In the genomic region with DNA sequence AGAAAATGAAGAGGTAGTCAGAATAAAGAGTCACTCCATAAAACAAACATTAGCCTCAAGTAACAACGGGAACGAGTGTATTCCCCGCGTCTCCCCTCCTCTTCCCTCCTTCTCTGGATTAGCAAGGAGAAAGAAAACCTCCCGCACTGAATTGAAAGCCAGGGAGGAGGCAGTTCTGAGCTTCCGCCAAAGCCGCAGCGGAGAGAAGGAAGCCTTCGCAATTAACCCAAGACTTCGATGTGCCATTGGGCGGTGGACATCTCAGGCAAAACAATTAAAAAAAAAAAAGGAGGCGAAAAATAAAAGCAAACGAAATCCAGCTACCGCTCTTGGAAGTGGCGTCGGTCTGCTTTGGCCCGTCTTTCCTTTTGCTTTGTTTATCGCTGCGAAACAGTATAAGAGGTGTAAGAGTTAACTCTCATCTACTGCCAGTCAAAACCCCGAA, we compare ENCODE assay signal across 7 mouse cellular contexts. TPM values are rescaled to one million over a fixed set of nuclear protein-coding genes. Genes with fewer than 3 reads are reported as not detected.
A peak's percentile ranks its signal among the peaks of the same experiment; 100 is the strongest.
DNase-seq lines count a peak whose midpoint lies in the region; ATAC-seq lines count a peak whose summit lies in the region.

No protein-coding gene starts in this region.

- H3K4me3 ChIP-seq in embryonic facial prominence, embryonic 12.5 days, result 0 out of 2 replicates have a peak overlapping the region, but pooled peaks have one; percentile 32
- H3K4me3 ChIP-seq in hindbrain, embryonic 16.5 days (ENCODE audit: low read length), result peak overlapping the region; percentile 30
- H3K4me3 ChIP-seq in liver, embryonic 16.5 days (ENCODE audit: low read depth, low read length), result peak overlapping the region; percentile 68
- H3K4me3 ChIP-seq in neural tube, embryonic 15.5 days (replicated peaks), result peak overlapping the region; percentile 29

- H3K27me3 ChIP-seq in embryonic facial prominence, embryonic 12.5 days, result peaks cover 93% of the 10 kb centered on the region
- H3K27me3 ChIP-seq in hindbrain, embryonic 16.5 days (replicated peaks; ENCODE audit: control insufficient read depth, insufficient read depth, low read length), result peaks cover 54% of the 10 kb centered on the region
- H3K27me3 ChIP-seq in liver, embryonic 16.5 days (ENCODE audit: control insufficient read depth, insufficient read depth, low read depth, low read length), result peaks cover 4% of the 10 kb centered on the region
- H3K27me3 ChIP-seq in neural tube, embryonic 15.5 days (replicated peaks), result peaks cover 87% of the 10 kb centered on the region

- peaks cover 9% of the 10 kb centered on the region; the same call in 1 of the 2 replicates for H3K4me1 ChIP-seq in embryonic facial prominence, embryonic 12.5 days
- H3K4me1 ChIP-seq in hindbrain, embryonic 16.5 days (ENCODE audit: control insufficient read depth, insufficient read depth, low read depth, low read length), result peaks cover 12% of the 10 kb centered on the region; the same call in 1 of the 2 replicates
- peaks cover 35% of the 10 kb centered on the region for H3K4me1 ChIP-seq in liver, embryonic 16.5 days (ENCODE audit: control insufficient read depth, low read depth, low read length)
- H3K4me1 ChIP-seq in neural tube, embryonic 15.5 days, result peaks cover 19% of the 10 kb centered on the region

- DNase-seq in R1 (ENCODE audit: low read depth, low spot score), result peak; percentile 30
- no peak for DNase-seq in gastrocnemius, postnatal 25 days
- no peak for DNase-seq in right cerebral cortex, postnatal 36 days (ENCODE audit: low spot score in 2 of 2)

- no peaks in the 10 kb centered on the region for H3K9me3 ChIP-seq in embryonic facial prominence, embryonic 12.5 days
- H3K9me3 ChIP-seq in hindbrain, embryonic 16.5 days (ENCODE audit: control insufficient read depth, low read length), result no peaks in the 10 kb centered on the region
- no peaks in the 10 kb centered on the region for H3K9me3 ChIP-seq in liver, embryonic 16.5 days (replicated peaks; ENCODE audit: control insufficient read depth, low read length)
- H3K9me3 ChIP-seq in neural tube, embryonic 15.5 days (replicated peaks), result no peaks in the 10 kb centered on the region

- no peak for ATAC-seq in embryonic facial prominence, embryonic 12.5 days (ENCODE audit: insufficient number of reproducible peaks, insufficient read depth, low FRiP score, low TSS enrichment)
- ATAC-seq in hindbrain, embryonic 16.5 days, result no peak
- ATAC-seq in liver, embryonic 16.5 days (ENCODE audit: low read depth), result no peak
- no peak for ATAC-seq in neural tube, embryonic 15.5 days (ENCODE audit: low FRiP score)

- H3K27ac ChIP-seq in embryonic facial prominence, embryonic 12.5 days, result no peak overlapping the region
- no peak overlapping the region; the same call in 1 of the 2 replicates for H3K27ac ChIP-seq in hindbrain, embryonic 16.5 days (ENCODE audit: low read depth, low read length)
- peak overlapping the region; percentile 98 for H3K27ac ChIP-seq in liver, embryonic 16.5 days (ENCODE audit: low read length)
- no peak overlapping the region for H3K27ac ChIP-seq in neural tube, embryonic 15.5 days (replicated peaks)

- under 1% methylated on average over 20 of the region's 20 CpGs for WGBS in embryonic facial prominence, embryonic 12.5 days
- WGBS in hindbrain, embryonic 16.5 days, result 1% methylated on average over 20 of the region's 20 CpGs
- WGBS in liver, embryonic 16.5 days (ENCODE audit: insufficient replicate concordance), result under 1% methylated on average over 20 of the region's 20 CpGs
- under 1% methylated on average over 20 of the region's 20 CpGs for whole genome bisulfite sequencing in neural tube, embryonic 15.5 days

- H3K36me3 ChIP-seq in embryonic facial prominence, embryonic 12.5 days, result no peaks in the 10 kb centered on the region
- no peaks in the 10 kb centered on the region for H3K36me3 ChIP-seq in hindbrain, embryonic 16.5 days (ENCODE audit: control insufficient read depth, insufficient read depth, low read length)
- H3K36me3 ChIP-seq in liver, embryonic 16.5 days (ENCODE audit: control insufficient read depth, insufficient read depth), result peaks cover 8% of the 10 kb centered on the region
- no peaks in the 10 kb centered on the region for H3K36me3 ChIP-seq in neural tube, embryonic 15.5 days

- no peak overlapping the region for H3K9ac ChIP-seq in embryonic facial prominence, embryonic 12.5 days
- no peak overlapping the region for H3K9ac ChIP-seq in hindbrain, embryonic 16.5 days (ENCODE audit: low read depth, low read length)
- peak overlapping the region; percentile 85 for H3K9ac ChIP-seq in liver, embryonic 16.5 days (ENCODE audit: low read depth, low read length)
- no peak overlapping the region for H3K9ac ChIP-seq in neural tube, embryonic 15.5 days (replicated peaks)

- H3K4me2 ChIP-seq in embryonic facial prominence, embryonic 12.5 days (replicated peaks), result no peak overlapping the region
- H3K4me2 ChIP-seq in hindbrain, embryonic 16.5 days (ENCODE audit: low read length), result no peak overlapping the region; the same call in 1 of the 2 replicates
- H3K4me2 ChIP-seq in liver, embryonic 16.5 days (ENCODE audit: low read depth, low read length), result peak overlapping the region; percentile 76
- no peak overlapping the region for H3K4me2 ChIP-seq in neural tube, embryonic 15.5 days

RNA-seq across cellular contexts. Expression of gene Tal1, which starts 2.1 kb away (rescaled TPM):
- polyA plus RNA-seq in embryonic facial prominence, embryonic 12.5 days (2016; fragmentation: Nextera tagmentation; extraction: Ambion mirVana), result 2.3 and 2.5 TPM in 2 replicates
- 1.2 and 2.0 TPM in 2 replicates for polyA plus RNA-seq in hindbrain, embryonic 16.5 days (2015; fragmentation: Nextera tagmentation; extraction: Ambion mirVana)
- polyA plus RNA-seq in liver, embryonic 16.5 days (2015; fragmentation: Nextera tagmentation; extraction: Ambion mirVana), result 17.1 and 17.8 TPM in 2 replicates
- polyA plus RNA-seq in neural tube, embryonic 15.5 days (2015; fragmentation: Nextera tagmentation; extraction: Ambion mirVana), result 1.0 and 1.7 TPM in 2 replicates
- 1 to 10 TPM in 1 of 2 experiments, under 1 TPM in 1; 0.46 to 1.3 TPM for total RNA-seq in gastrocnemius, postnatal 25 days (2021)

RNA-seq across cellular contexts. Expression of gene Pdzk1ip1, which starts 30.2 kb away (rescaled TPM):
- polyA plus RNA-seq in embryonic facial prominence, embryonic 12.5 days (2016; fragmentation: Nextera tagmentation; extraction: Ambion mirVana), result 11.7 and 15.4 TPM in 2 replicates
- 2.3 and 3.0 TPM in 2 replicates for polyA plus RNA-seq in hindbrain, embryonic 16.5 days (2015; fragmentation: Nextera tagmentation; extraction: Ambion mirVana)
- polyA plus RNA-seq in liver, embryonic 16.5 days (2015; fragmentation: Nextera tagmentation; extraction: Ambion mirVana), result 25.1 and 28.2 TPM in 2 replicates
- polyA plus RNA-seq in neural tube, embryonic 15.5 days (2015; fragmentation: Nextera tagmentation; extraction: Ambion mirVana), result 3.0 and 6.7 TPM in 2 replicates
- not detected for total RNA-seq in gastrocnemius, postnatal 25 days (2021)

RNA-seq across cellular contexts. Expression of gene Stil, which starts 58.4 kb away (rescaled TPM):
- polyA plus RNA-seq in embryonic facial prominence, embryonic 12.5 days (2016; fragmentation: Nextera tagmentation; extraction: Ambion mirVana), result 13.2 and 17.7 TPM in 2 replicates
- 2.0 and 2.4 TPM in 2 replicates for polyA plus RNA-seq in hindbrain, embryonic 16.5 days (2015; fragmentation: Nextera tagmentation; extraction: Ambion mirVana)
- polyA plus RNA-seq in liver, embryonic 16.5 days (2015; fragmentation: Nextera tagmentation; extraction: Ambion mirVana), result 10.2 and 10.4 TPM in 2 replicates
- 1.1 and 5.5 TPM in 2 replicates for polyA plus RNA-seq in neural tube, embryonic 15.5 days (2015; fragmentation: Nextera tagmentation; extraction: Ambion mirVana)
- total RNA-seq in gastrocnemius, postnatal 25 days (2021), result under 1 TPM in 1 of 2 experiments, not detected in 1; 0.24 TPM
